In genomic region chr6:88140264-88140663, GRCm38 (mm10) we compare ENCODE assay signal across 7 mouse cellular contexts. TPM values are rescaled to one million over a fixed set of nuclear protein-coding genes. Genes with fewer than 3 reads are reported as not detected.
DNase-seq lines count a peak whose midpoint lies in the region; TF ChIP-seq lines count a peak whose summit lies in the region.

No protein-coding gene starts in this region.

- no peak for TF ChIP-seq POLR2A in brain, embryonic 14.5 days (IDR thresholded peaks at IDR 0.05; ENCODE audit: borderline replicate concordance, extremely low read depth, insufficient read depth, insufficient read length, poor library complexity, severe bottlenecking)
- no peak for TF ChIP-seq POLR2A in kidney, adult 2 months (IDR thresholded peaks at IDR 0.05; ENCODE audit: low read depth, low read length)

- peaks cover 23% of the 10 kb centered on the region for H3K4me1 ChIP-seq in heart, embryonic 10.5 days
- H3K4me1 ChIP-seq in kidney, adult 2 months (ENCODE audit: control insufficient read depth, insufficient read depth, low read length), result no peaks in the 10 kb centered on the region

- 76% methylated on average over 8 of the region's 8 CpGs for WGBS in heart, embryonic 10.5 days
- 47% methylated on average over 8 of the region's 8 CpGs for WGBS in kidney, adult 2 months

- peak overlapping the region; percentile 7; the same call in 1 of the 2 replicates for H3K27ac ChIP-seq in heart, embryonic 10.5 days
- H3K27ac ChIP-seq in kidney, adult 2 months (ENCODE audit: insufficient read depth, low read depth, low read length), result no peak overlapping the region

- H3K4me3 ChIP-seq in heart, embryonic 10.5 days, result no peak overlapping the region
- no peak overlapping the region for H3K4me3 ChIP-seq in kidney, adult 2 months (ENCODE audit: insufficient read depth, low read depth, low read length)

- H3K9me3 ChIP-seq in heart, embryonic 10.5 days, result no peaks in the 10 kb centered on the region

- H3K36me3 ChIP-seq in heart, embryonic 10.5 days, result no peaks in the 10 kb centered on the region
- no peaks in the 10 kb centered on the region for H3K36me3 ChIP-seq in kidney, adult 2 months (ENCODE audit: control insufficient read depth, insufficient read depth, low read length)

- H3K27me3 ChIP-seq in heart, embryonic 10.5 days (ENCODE audit: insufficient read depth, poor library complexity, severe bottlenecking), result peaks cover 32% of the 10 kb centered on the region
- H3K27me3 ChIP-seq in kidney, adult 2 months (replicated peaks; ENCODE audit: control insufficient read depth, insufficient read depth, low read length), result no peaks in the 10 kb centered on the region

- peak; percentile 84 for DNase-seq in adipocyte (ENCODE audit: low spot score)
- DNase-seq in brain, embryonic 14.5 days (ENCODE audit: low read depth), result peak; percentile 86
- DNase-seq in heart, embryonic 10.5 days (ENCODE audit: low spot score), result no peak
- peak; percentile 81 to 84 for DNase-seq in left cerebral cortex, postnatal 10 days (ENCODE audit: extremely low spot score in 1 of 2, low spot score in 2 of 2)
- DNase-seq in skeletal muscle tissue, adult 2 months (ENCODE audit: low read depth, low spot score), result peak; percentile 52
- DNase-seq in kidney, postnatal 14 days, result no peak
- DNase-seq in kidney, adult 2 months, result no peak

- TF ChIP-seq CTCF in brain, embryonic 14.5 days (IDR thresholded peaks at IDR 0.05; ENCODE audit: borderline replicate concordance, extremely low read depth, insufficient read depth, insufficient read length), result no peak
- no peak for TF ChIP-seq CTCF in kidney, adult 2 months (conservative IDR thresholded peaks at IDR 0.05; ENCODE audit: insufficient read depth, insufficient read length, low read depth, low read length)

- intact Hi-C loops in left cerebral cortex, postnatal 10 days (cut with DNase I), result no loop called here

RNA-seq across cellular contexts. Expression of gene Gata2, which starts 53.4 kb away (rescaled TPM):
- 11.4 and 15.6 TPM in 2 replicates for polyA plus RNA-seq in brain, embryonic 14.5 days (2012; rRNA removed)
- polyA plus RNA-seq in heart, embryonic 10.5 days (2016; fragmentation: Nextera tagmentation; extraction: Ambion mirVana), result 24.5 and 24.8 TPM in 2 replicates
- 1 to 10 TPM; 3.2 to 6.4 TPM for total RNA-seq in left cerebral cortex, postnatal 10 days (2021)
- polyA plus RNA-seq in kidney, adult 2 months (2012; rRNA removed), result 36.9 and 37.4 TPM in 2 replicates

RNA-seq across cellular contexts. Expression of gene Rpn1, which starts 56.0 kb away (rescaled TPM):
- 215 and 219 TPM in 2 replicates for polyA plus RNA-seq in brain, embryonic 14.5 days (2012; rRNA removed)
- 268 and 346 TPM in 2 replicates for polyA plus RNA-seq in heart, embryonic 10.5 days (2016; fragmentation: Nextera tagmentation; extraction: Ambion mirVana)
- total RNA-seq in left cerebral cortex, postnatal 10 days (2021), result 100 to 1,000 TPM; 179 to 193 TPM
- 161 and 188 TPM in 2 replicates for polyA plus RNA-seq in kidney, adult 2 months (2012; rRNA removed)

Comparison
In these comparisons a context has a peak if more than half of its experiments do, and no peak if none do; other contexts are left out.
1. DNase-seq: peak in adipocyte (single experiment), brain, embryonic 14.5 days (single experiment), left cerebral cortex, postnatal 10 days (2 of 2) and skeletal muscle tissue, adult 2 months (single experiment); none in heart, embryonic 10.5 days (single experiment), kidney, postnatal 14 days (single experiment) and kidney, adult 2 months (single experiment).